Mouse (Mus musculus): ENCODE results near the gene Gk2. TPM values are rescaled to one million over a fixed set of nuclear protein-coding genes. Genes with fewer than 3 reads are reported as not detected.

Gene Gk2
- not detected in 2 replicates for polyA plus RNA-seq (2012; rRNA removed)

DNA sequence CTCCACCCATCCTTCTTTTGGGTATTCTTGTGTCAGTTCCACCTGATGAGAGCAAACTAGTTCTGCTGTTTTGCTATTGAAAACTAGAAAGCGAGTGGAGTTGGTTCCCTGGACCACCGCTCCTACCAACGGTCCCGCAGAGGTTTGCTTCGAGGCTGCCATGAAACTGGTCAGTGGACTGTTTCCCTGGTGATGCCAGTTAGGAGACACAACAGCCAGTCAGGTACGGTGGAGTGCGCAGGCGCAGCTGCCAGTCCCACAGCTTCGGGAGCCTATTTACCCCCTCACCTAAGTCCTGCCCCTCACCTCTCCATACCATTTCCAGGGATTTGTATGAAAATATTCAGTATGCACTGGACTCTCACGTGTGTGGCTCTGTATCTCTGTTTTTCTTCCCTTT, at the start of gene Gk2:
Gene Gk2 (minus strand): TSS at position 206 of the 400 bp plus-strand sequence.
- 91% methylated on average over 10 of the region's 10 CpGs for WGBS

DNA sequence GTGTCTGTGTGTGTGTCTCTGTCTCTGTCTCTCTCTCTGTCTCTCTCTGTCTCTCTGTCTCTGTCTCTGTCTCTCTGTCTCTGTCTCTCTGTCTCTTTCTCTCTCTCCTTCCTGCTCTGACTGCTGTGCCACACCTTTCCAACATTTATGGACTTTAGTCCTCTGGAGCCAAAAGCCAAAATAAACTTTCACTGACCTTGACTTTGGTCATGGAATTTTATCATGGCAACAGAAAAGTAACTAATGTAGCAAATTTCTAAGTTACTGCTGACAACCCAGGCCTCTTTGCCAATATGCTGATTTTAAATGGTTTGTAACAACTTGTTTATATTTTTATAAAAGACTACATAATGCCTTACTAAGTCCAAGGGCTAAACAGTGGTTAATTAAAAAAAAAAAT, 41.2 kb upstream of the Gk2 start:
- Histone ChIP-seq H3K4me3 (ENCODE audit: low read depth, low read length) (no peak overlapping the region), H3K4me1 (ENCODE audit: control insufficient read depth, insufficient read depth, insufficient read length, low read length) (no peaks in the 10 kb centered on the region), H3K36me3 (ENCODE audit: control insufficient read depth, insufficient read depth, low read length) (no peaks in the 10 kb centered on the region), H3K27ac (ENCODE audit: insufficient read depth, low read depth, low read length) (no peak overlapping the region), H3K27me3 (ENCODE audit: control insufficient read depth, insufficient read depth, low read length) (no peaks in the 10 kb centered on the region)
- TF ChIP-seq POLR2A (IDR thresholded peaks at IDR 0.05; ENCODE audit: low read depth, low read length) (no peak), CTCF (IDR thresholded peaks at IDR 0.05; ENCODE audit: extremely low read depth, insufficient read length, insufficient replicate concordance, low read depth, low read length) (no peak)

More for the DNA sequence above, at the start of gene Gk2:
- Histone ChIP-seq H3K4me3 (ENCODE audit: low read depth, low read length) (no peak within 1 kb of the TSS), H3K27me3 (ENCODE audit: control insufficient read depth, insufficient read depth, low read length) (no peaks in the 10 kb centered on the region), H3K4me1 (ENCODE audit: control insufficient read depth, insufficient read depth, insufficient read length, low read length) (no peaks in the 10 kb centered on the region), H3K36me3 (ENCODE audit: control insufficient read depth, insufficient read depth, low read length) (no peaks in the 10 kb centered on the region), H3K27ac (ENCODE audit: insufficient read depth, low read depth, low read length) (no peak within 1 kb of the TSS)
- TF ChIP-seq CTCF (IDR thresholded peaks at IDR 0.05; ENCODE audit: extremely low read depth, insufficient read length, insufficient replicate concordance, low read depth, low read length) = no peak
- TF ChIP-seq POLR2A (IDR thresholded peaks at IDR 0.05; ENCODE audit: low read depth, low read length) = no peak

DNA sequence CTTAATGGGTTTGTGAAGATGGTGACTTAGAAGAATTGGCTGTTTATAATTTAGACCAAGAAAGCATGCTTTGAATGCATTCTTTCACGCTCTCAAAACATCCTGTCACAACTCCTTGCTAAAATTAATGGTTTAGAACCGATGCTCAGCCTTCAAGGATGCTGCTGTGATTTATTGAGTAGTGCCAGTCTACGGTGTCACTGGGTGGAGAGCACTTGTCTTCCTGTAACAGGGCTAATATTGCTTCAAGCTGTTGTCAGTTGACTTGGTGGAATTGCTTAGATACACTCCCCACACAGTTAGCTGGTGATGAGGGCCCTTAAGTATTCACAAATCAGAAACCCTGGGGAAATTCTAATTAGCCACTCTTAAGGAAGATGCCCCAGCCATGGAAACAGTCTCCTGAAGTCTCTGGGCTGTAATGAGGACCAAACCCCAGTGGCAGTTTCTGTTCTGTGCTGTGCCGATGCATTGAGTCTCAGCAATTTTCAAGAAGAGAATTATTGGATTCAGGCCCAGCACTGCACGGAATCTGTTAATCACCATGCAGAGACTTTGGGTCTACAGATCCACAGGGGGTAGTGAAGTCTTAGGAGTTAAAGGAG, 38.8 kb upstream of the Gk2 start:
- Histone ChIP-seq H3K27me3 (ENCODE audit: control insufficient read depth, insufficient read depth, low read length) (no peaks in the 10 kb centered on the region), H3K36me3 (ENCODE audit: control insufficient read depth, insufficient read depth, low read length) (no peaks in the 10 kb centered on the region), H3K4me3 (ENCODE audit: low read depth, low read length) (no peak overlapping the region), H3K4me1 (ENCODE audit: control insufficient read depth, insufficient read depth, insufficient read length, low read length) (no peaks in the 10 kb centered on the region), H3K27ac (ENCODE audit: insufficient read depth, low read depth, low read length) (no peak overlapping the region)
- TF ChIP-seq POLR2A (IDR thresholded peaks at IDR 0.05; ENCODE audit: low read depth, low read length) = no peak
- no peak for TF ChIP-seq CTCF (IDR thresholded peaks at IDR 0.05; ENCODE audit: extremely low read depth, insufficient read length, insufficient replicate concordance, low read depth, low read length)
- 70% methylated on average over 5 of the region's 5 CpGs for WGBS

DNA sequence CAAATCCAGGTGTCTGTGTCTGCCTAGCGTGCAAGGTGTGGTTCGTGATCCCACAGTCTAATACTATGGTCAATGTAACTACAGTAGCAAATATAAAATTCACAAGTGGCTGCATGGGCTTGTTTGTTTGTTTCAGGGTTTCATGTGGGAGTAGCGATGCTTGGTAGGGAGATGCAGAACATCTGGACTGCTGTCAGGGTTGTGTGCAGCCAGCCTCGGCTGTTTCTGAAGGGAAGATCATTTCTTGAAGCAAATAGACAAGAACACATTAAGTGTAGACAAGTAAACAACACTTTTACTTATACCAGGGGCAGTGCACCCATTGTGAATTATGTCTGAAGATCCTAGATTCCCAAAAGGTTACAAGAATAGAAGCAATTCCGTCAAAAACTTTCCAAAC, 36.6 kb upstream of the Gk2 start:
- Histone ChIP-seq H3K36me3 (ENCODE audit: control insufficient read depth, insufficient read depth, low read length) (no peaks in the 10 kb centered on the region), H3K4me1 (ENCODE audit: control insufficient read depth, insufficient read depth, insufficient read length, low read length) (no peaks in the 10 kb centered on the region), H3K27me3 (ENCODE audit: control insufficient read depth, insufficient read depth, low read length) (no peaks in the 10 kb centered on the region), H3K27ac (ENCODE audit: insufficient read depth, low read depth, low read length) (no peak overlapping the region), H3K4me3 (ENCODE audit: low read depth, low read length) (no peak overlapping the region)
- TF ChIP-seq CTCF (IDR thresholded peaks at IDR 0.05; ENCODE audit: extremely low read depth, insufficient read length, insufficient replicate concordance, low read depth, low read length) (no peak), POLR2A (IDR thresholded peaks at IDR 0.05; ENCODE audit: low read depth, low read length) (no peak)
- WGBS = 75% methylated on average over 5 of the region's 5 CpGs

DNA sequence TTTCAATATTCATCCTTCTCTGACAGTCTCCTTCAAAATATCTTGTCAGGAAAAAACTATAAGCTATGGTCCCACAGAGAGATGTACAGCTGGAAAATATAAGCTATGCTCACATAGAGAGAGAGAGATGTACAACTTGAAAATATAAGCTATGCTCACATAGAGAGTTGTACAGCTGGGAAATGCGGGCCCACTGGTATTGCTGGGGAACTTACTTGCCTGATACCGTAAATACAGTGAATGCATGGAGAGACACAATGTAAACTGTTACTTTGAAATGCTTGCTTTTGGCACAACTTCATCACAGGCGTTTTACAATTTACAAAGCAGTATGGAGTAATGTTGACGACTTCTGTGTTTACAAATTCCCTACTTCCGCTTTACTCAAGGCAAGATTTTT, 29.3 kb upstream of the Gk2 start:
- 77% methylated on average over 5 of the region's 5 CpGs for WGBS
- no peaks in the 10 kb centered on the region for H3K27me3 ChIP-seq (ENCODE audit: control insufficient read depth, insufficient read depth, low read length)
- no peak for TF ChIP-seq POLR2A (IDR thresholded peaks at IDR 0.05; ENCODE audit: low read depth, low read length)
- H3K4me3 ChIP-seq (ENCODE audit: low read depth, low read length) = no peak overlapping the region
- no peak overlapping the region for H3K27ac ChIP-seq (ENCODE audit: insufficient read depth, low read depth, low read length)
- no peaks in the 10 kb centered on the region for H3K36me3 ChIP-seq (ENCODE audit: control insufficient read depth, insufficient read depth, low read length)
- H3K4me1 ChIP-seq (ENCODE audit: control insufficient read depth, insufficient read depth, insufficient read length, low read length) = no peaks in the 10 kb centered on the region

DNA sequence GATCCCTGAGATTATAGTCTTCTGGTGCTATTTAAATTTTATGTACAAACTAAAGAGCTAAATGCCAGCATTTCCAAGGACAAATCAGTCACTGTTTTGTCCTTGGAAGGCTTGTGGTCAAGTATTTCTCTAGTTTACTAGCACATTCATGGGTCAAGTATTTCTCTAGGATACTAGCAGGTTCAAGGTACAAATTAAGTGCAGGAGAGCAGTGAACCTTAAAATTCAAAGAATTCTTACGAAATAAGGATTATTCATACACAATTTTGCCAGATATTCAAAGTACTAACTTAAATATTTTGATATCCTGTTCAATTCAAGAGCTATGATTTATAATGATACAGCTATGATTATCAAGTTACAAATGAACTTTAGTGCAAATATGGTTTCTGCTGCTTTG, 23.2 kb upstream of the Gk2 start:
- H3K4me3 ChIP-seq (ENCODE audit: low read depth, low read length) = no peak overlapping the region
- no peaks in the 10 kb centered on the region for H3K27me3 ChIP-seq (ENCODE audit: control insufficient read depth, insufficient read depth, low read length)
- no peak overlapping the region for H3K27ac ChIP-seq (ENCODE audit: insufficient read depth, low read depth, low read length)
- no peak for TF ChIP-seq CTCF (IDR thresholded peaks at IDR 0.05; ENCODE audit: extremely low read depth, insufficient read length, insufficient replicate concordance, low read depth, low read length)
- H3K4me1 ChIP-seq (ENCODE audit: control insufficient read depth, insufficient read depth, insufficient read length, low read length) = no peaks in the 10 kb centered on the region
- no peaks in the 10 kb centered on the region for H3K36me3 ChIP-seq (ENCODE audit: control insufficient read depth, insufficient read depth, low read length)
- 59% methylated on average over 1 of the region's 1 CpGs for WGBS

DNA sequence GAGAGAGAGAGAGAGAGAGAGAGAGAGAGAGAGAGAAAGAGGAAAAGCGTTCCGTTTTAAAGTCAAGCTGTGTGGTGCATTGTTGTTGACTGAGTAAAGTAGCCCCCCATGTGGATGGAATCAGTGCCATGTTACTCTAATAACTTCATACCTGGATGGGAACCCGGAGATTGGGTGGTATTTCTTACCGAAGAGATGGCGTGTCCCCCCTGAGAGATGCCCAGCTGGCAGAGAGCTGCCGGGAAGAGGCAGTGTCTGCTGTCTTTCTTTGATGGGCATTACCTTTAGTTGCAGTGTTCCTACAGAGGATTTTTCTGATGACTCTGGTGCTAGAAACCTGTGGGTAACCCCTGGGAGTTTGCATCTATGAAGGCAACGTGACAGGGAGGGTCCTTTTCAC, 10.4 kb upstream of the Gk2 start:
- 88% methylated on average over 7 of the region's 7 CpGs for WGBS
- Histone ChIP-seq H3K27me3 (ENCODE audit: control insufficient read depth, insufficient read depth, low read length) (no peaks in the 10 kb centered on the region), H3K4me3 (ENCODE audit: low read depth, low read length) (no peak overlapping the region), H3K36me3 (ENCODE audit: control insufficient read depth, insufficient read depth, low read length) (no peaks in the 10 kb centered on the region), H3K27ac (ENCODE audit: insufficient read depth, low read depth, low read length) (no peak overlapping the region), H3K4me1 (ENCODE audit: control insufficient read depth, insufficient read depth, insufficient read length, low read length) (no peaks in the 10 kb centered on the region)
- no peak for TF ChIP-seq CTCF (IDR thresholded peaks at IDR 0.05; ENCODE audit: extremely low read depth, insufficient read length, insufficient replicate concordance, low read depth, low read length)
- TF ChIP-seq POLR2A (IDR thresholded peaks at IDR 0.05; ENCODE audit: low read depth, low read length) = no peak

Data from small intestine, adult 2 months (tissue).